Mouse (Mus musculus): Measurements from ENCODE around the gene Mapk14. TPM values are rescaled to one million over a fixed set of nuclear protein-coding genes. Genes with fewer than 3 reads are reported as not detected.

Gene Mapk14
- polyA plus RNA-seq, 1 experiment from 2014 or later = 48.9 TPM

DNA sequence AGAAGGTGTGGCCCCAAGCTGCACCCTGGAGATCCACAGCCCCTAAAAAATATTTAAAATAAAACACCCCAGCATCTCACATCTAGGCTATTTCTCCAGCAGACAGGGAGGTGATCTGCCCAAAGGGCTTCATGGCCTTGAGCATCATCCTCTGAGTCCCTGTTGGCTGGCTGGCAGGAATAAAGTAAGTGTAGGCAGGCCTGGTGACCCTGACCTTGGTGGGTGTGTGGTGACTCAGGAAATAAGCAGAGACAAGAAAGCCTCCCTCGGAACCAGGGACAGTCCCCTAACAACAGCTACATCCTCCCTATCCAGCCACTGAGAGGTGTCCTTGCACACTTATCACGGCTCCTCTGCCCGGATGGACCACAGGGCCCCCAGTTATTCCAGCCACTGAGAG, 89.7 kb downstream of the Mapk14 start:
- Histone ChIP-seq H3K4me3 (no peak overlapping the region), H3K36me3 (no peaks in the 10 kb centered on the region), H3K27me3 (ENCODE audit: insufficient read depth, poor library complexity, severe bottlenecking) (peaks cover 6% of the 10 kb centered on the region; the same call in 1 of the 2 replicates), H3K27ac (peak overlapping the region; percentile 63), H3K4me1 (peaks cover 14% of the 10 kb centered on the region), H3K9me3 (no peaks in the 10 kb centered on the region)
- DNase-seq (ENCODE audit: low spot score) = no peak
- WGBS = 41% methylated on average over 3 of the region's 3 CpGs

DNA sequence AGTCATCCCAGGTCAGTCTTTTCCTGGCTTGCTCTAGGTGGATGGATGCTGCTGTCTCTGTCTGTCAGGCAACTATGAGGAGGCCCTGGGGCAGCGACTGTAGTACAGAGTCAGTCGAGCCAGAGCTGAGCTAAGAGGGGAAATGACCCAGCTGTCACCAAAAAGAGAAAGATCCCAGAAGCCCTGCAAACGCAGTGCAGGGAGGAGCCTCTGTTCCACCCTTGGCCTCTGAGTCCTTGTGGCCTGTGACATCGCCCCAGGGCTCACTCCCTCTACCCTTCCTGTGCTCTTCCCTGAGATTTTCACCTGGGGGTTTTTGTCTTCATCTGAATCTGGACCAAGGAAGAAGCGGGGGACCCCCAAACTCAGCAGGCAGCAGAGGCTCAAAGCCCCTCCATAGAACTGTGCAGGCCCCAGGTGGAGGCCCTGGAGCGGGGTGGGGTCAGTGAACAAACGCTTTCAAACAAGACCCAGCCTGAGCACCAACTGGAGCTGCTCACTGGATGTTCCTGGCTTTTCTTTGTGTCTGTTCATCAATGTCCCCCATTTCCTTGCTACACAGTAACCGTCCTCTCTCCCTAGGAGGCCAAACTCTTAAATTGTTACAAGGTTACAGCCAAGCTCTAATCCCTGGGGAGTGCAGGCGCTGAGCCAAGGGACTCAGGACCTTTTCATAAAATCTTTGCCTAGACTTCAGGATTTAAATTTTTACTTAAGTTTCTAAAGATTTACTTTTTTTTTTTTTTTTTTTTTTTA, 90.3 kb downstream of the Mapk14 start:
- Histone ChIP-seq H3K36me3 (no peaks in the 10 kb centered on the region), H3K9me3 (no peaks in the 10 kb centered on the region), H3K27ac (peak overlapping the region; percentile 63), H3K27me3 (ENCODE audit: insufficient read depth, poor library complexity, severe bottlenecking) (peaks cover 6% of the 10 kb centered on the region; the same call in 1 of the 2 replicates), H3K4me1 (peaks cover 17% of the 10 kb centered on the region), H3K4me3 (no peak overlapping the region)
- WGBS = 50% methylated on average over 9 of the region's 9 CpGs
- no peak for DNase-seq (ENCODE audit: low spot score)

DNA sequence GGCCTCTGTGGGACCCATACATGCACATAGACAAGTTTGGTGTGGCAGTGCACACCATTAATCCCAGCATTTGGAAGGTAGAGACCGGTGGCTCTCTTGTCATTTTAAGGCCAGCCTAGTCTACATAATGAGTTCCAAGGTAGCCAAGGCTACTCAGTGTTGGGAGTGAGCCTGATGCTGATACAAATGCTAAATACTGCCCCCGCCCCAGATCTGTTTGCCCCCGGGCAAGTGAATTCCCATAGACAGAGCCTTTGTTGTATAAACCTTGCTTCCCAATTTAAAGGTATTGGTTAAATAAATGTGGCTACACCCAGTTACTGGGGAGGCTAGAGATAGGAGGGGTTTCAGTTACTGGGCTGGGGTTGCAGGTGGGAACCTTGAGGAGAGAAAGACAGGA, 93.9 kb downstream of the Mapk14 start:
- Histone ChIP-seq H3K4me1 (peaks cover 17% of the 10 kb centered on the region), H3K9me3 (no peaks in the 10 kb centered on the region), H3K27ac (no peak overlapping the region), H3K4me3 (no peak overlapping the region), H3K36me3 (no peaks in the 10 kb centered on the region), H3K27me3 (ENCODE audit: insufficient read depth, poor library complexity, severe bottlenecking) (no peaks in the 10 kb centered on the region)
- 83% methylated on average over 3 of the region's 3 CpGs for WGBS
- DNase-seq (ENCODE audit: low spot score) = no peak

DNA sequence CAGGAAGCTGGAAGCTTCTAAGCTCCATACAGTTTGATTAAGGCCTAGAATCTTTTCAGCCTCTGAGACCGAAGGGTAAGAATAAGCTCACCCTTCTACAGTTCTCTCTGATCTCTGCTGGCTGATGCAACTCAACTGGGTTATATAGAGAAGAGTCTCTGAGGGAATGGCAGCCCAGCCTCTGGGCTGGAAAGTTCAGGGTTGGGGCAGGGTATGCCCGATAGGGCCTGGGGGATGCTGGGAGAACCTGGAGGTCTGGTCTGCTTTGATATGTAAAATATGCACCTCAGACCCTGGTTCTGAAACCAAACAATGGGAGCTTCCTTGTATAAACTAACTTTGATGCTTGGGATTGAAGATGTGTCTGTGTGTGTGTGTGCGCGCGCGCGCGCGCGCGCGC, 96.4 kb downstream of the Mapk14 start:
- WGBS = 94% methylated on average over 12 of the region's 12 CpGs
- Histone ChIP-seq H3K4me1 (peaks cover 3% of the 10 kb centered on the region; the same call in 1 of the 2 replicates), H3K36me3 (no peaks in the 10 kb centered on the region), H3K27ac (no peak overlapping the region), H3K27me3 (ENCODE audit: insufficient read depth, poor library complexity, severe bottlenecking) (no peaks in the 10 kb centered on the region), H3K9me3 (no peaks in the 10 kb centered on the region), H3K4me3 (no peak overlapping the region)
- DNase-seq (ENCODE audit: low spot score) = no peak

DNA sequence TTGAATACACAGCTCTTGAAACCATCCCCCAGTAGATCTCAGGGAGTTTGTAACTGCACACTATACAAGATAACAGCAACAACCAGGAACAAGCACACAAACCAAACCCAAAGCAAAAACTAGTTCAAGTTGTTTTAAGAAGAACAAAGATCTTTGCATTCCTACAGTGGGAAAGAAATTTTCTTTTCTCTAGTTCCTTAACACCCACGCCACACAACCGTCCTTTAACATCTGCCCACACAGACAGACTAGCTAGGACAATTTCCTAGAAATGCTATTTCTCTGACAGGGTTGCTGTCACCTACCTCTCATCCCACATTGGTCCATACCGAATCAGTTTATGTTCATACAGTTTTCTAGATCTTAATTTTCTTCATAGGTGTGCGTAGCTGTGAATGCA, 105.9 kb downstream of the Mapk14 start:
- H3K36me3 ChIP-seq = no peaks in the 10 kb centered on the region
- peaks cover 14% of the 10 kb centered on the region for H3K4me1 ChIP-seq
- no peak overlapping the region for H3K4me3 ChIP-seq
- H3K27ac ChIP-seq = no peak overlapping the region
- no peak for DNase-seq (ENCODE audit: low spot score)
- peaks cover 3% of the 10 kb centered on the region; the same call in 1 of the 2 replicates for H3K27me3 ChIP-seq (ENCODE audit: insufficient read depth, poor library complexity, severe bottlenecking)
- WGBS = 85% methylated on average over 4 of the region's 4 CpGs
- H3K9me3 ChIP-seq = no peaks in the 10 kb centered on the region

Other genes with a start within 250 kb of the Mapk14 start
- gene Fkbp5, start 173.8 kb upstream of the Mapk14 start, polyA plus RNA-seq (2016; fragmentation: Nextera tagmentation; extraction: Ambion mirVana) = 16.0 and 21.9 TPM in 2 replicates
- gene Armc12, start 160.5 kb upstream of the Mapk14 start, polyA plus RNA-seq (2016; fragmentation: Nextera tagmentation; extraction: Ambion mirVana) = 0.10 TPM in 1 of 2 replicates, not detected in the other
- not detected in 2 replicates for gene Clpsl2, start 141.9 kb upstream of the Mapk14 start, polyA plus RNA-seq (2016; fragmentation: Nextera tagmentation; extraction: Ambion mirVana)
- 0.46 TPM in 1 of 2 replicates, not detected in the other for gene Clps, start 130.6 kb upstream of the Mapk14 start, polyA plus RNA-seq (2016; fragmentation: Nextera tagmentation; extraction: Ambion mirVana)
- 0.25 and 0.41 TPM in 2 replicates for gene Lhfpl5, start 115.7 kb upstream of the Mapk14 start, polyA plus RNA-seq (2016; fragmentation: Nextera tagmentation; extraction: Ambion mirVana)
- gene Srpk1, start 68.6 kb upstream of the Mapk14 start, polyA plus RNA-seq (2016; fragmentation: Nextera tagmentation; extraction: Ambion mirVana) = 63.7 and 83.2 TPM in 2 replicates
- 0.15 and 0.34 TPM in 2 replicates for gene Slc26a8, start 1.1 kb upstream of the Mapk14 start, polyA plus RNA-seq (2016; fragmentation: Nextera tagmentation; extraction: Ambion mirVana)
- 2.6 and 3.2 TPM in 2 replicates for gene AC170998.1, start 34.8 kb downstream of the Mapk14 start, polyA plus RNA-seq (2016; fragmentation: Nextera tagmentation; extraction: Ambion mirVana)
- 5.3 and 13.6 TPM in 2 replicates for gene Mapk13, start 78.0 kb downstream of the Mapk14 start, polyA plus RNA-seq (2016; fragmentation: Nextera tagmentation; extraction: Ambion mirVana)
- 14.1 and 14.5 TPM in 2 replicates for gene Brpf3, start 109.8 kb downstream of the Mapk14 start, polyA plus RNA-seq (2016; fragmentation: Nextera tagmentation; extraction: Ambion mirVana)
- gene Pnpla1, start 167.1 kb downstream of the Mapk14 start, polyA plus RNA-seq (2016; fragmentation: Nextera tagmentation; extraction: Ambion mirVana) = not detected in 2 replicates
- gene 4930539E08Rik, start 224.0 kb downstream of the Mapk14 start, polyA plus RNA-seq (2016; fragmentation: Nextera tagmentation; extraction: Ambion mirVana) = 0.13 and 0.25 TPM in 2 replicates